Mouse (Mus musculus) 416B (cell line): ENCODE measurements around the gene Uck1.
A peak's percentile ranks its signal among the peaks of the same experiment; 100 is the strongest.

Experiments used
- DNase-seq: peaks from one replicate; pipeline ENCODE4 v3.0.0; 2011; ENCODE audit warnings: low read depth

The Uck1 gene

DNA sequence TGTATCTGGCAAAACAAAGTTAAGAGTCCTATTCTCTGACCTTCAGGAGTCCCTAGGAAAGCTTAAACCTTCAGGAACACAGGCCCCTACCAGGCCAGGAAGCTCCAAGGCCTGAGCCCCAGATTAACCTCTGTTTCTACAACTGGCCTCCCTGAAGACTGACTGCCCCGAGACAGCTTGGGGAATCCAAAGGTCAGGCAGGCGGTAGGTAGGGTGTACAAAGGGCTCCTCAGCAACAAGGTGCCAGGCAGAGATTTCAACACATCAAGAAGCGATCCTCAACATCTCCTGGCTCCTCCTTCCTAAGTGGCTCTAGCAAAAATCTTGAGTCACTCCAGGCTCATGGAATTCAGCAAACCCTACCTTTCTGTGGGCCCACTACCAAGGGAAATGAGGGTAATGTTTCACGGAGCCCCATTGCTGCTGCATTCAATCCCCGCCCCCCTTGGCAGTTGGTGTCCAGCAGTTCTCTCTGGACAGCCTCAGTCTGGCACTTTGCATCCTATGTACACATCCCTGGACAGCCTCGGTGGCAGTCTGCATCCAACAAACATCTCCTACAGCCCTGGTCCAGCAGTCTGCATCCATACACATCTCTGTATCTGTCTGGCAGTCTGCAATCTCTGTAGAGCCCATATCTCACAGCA is 949 bp downstream of the Uck1 start:
- no peak for DNase-seq

DNA sequence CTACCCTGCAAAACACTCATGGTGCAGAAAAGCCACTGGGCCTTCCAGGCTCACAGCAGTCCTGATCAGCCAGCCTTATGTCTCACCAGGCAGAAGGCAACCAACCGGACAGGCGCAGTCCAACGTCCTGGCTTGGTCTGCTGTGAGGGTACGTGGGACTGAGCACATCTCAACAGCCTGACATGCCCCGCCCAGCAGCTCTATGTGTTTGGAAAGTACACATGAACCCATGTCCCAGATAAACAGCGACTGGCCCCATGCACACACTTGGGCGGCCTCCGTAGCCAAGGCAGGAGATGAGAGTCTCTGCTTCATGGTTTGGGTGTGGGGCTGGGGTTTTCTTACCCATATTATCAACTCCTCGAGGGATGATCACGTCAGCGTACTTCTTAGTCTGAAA is 3.7 kb downstream of the Uck1 start:
- no peak for DNase-seq

- no peak for DNase-seq
Measured at GRCm38 (mm10) chr2:32254563-32254962, 5.4 kb downstream of the Uck1 start.

DNA sequence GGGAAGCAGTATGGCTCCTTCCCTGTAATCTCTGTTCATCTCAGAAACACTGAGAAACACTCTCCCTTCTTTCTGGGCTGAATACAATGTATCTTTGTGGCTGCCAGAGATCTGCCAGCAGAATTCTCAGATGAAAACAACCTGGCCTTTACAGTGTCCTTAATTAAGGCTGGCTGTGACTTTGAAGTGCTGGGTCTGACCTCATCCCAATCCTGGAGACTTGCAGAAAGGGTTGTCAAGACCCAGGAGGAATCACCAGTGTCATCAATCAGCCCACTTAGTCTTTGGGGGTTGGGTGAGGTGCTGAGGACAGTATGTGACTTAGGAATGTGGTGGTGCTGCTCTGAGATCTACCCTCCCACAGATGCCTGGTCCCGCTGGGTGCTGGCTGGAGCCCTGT is 6.6 kb downstream of the Uck1 start:
- DNase-seq, result no peak

GRCm38 (mm10) chr2:32252658-32253057 is 7.3 kb downstream of the Uck1 start:
- no peak for DNase-seq

GRCm38 (mm10) chr2:32251791-32252527 is 8.0 kb downstream of the Uck1 start:
- no peak for DNase-seq

- DNase-seq, result no peak
Measured at GRCm38 (mm10) chr2:32248377-32249361, 11.3 kb downstream of the Uck1 start.

GRCm38 (mm10) chr2:32246741-32247140 is 13.2 kb downstream of the Uck1 start:
- peak; percentile 39 for DNase-seq

DNA sequence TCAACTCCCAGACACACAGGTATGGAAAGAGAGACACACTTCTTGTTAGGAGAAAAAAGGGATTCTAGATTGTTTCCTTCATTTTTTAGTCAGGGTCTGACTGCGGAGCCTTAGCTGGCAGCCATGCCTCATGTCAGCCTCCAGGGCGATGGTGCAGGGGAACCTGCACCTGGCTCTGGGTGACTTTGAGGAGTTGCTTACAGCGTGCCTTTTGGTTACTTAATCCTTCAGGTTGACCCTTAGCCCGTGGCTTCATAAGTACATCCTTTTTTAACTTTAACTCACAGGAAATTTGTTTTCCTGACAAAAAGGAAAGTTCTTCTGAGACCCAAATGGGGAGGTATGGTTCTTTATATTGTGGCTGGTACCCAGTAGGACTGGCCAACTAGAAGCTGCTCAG is 17.0 kb downstream of the Uck1 start:
- no peak for DNase-seq

GRCm38 (mm10) chr2:32240591-32240990 is 19.4 kb downstream of the Uck1 start:
- DNase-seq, result no peak

DNA sequence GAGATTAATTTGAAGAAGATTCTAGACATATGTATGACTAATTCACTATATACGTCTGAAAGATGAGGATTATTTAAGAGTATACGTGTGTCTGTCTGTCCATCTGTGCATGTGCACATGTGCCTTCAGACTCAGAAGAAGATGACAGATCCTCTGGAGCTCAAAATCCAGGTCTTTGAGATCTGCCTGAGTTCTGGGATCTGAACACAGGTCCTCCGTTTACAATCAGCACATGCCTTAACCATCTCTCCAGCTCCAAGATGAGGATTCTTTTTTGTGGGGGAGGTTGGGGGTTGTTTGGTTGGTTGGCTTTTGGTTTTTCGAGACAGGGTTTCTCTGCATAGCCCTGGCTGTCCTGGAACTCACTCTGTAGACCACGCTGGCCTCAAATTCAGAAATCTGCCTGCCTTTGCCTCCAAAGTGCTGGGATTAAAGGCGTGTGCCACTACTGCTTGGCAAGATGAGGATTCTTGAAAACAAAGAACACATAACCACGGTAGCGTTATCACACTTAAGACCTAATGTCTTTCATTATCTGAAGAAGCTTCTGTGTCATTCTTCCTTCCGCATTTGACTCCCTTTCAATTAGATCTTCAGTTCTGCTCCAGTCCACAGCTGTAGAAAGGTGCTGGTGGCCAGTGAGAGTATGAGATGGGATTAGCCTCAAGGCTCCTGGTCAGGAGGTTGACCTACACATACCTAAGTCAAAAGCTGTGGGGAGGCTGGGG is 21.1 kb downstream of the Uck1 start:
- DNase-seq, result no peak

DNA sequence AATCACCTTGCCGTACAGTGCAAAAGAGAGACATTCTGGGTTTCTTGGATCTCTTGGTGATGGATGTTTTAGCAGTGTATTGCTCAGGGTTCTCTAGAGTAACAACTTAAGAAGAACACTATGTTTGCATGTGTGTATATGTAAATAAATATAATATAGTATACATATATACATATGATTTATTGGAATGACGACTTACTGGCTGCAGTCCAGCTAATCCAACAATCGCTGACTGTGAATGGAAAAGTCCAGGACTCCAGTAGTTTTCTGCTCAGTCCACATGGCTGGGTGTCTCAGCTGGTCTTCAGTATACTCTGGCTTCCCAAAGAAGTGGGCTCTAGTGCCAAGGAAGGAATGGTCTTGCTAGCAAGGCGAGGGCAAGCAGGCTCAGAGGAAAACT is 22.4 kb downstream of the Uck1 start:
- no peak for DNase-seq

DNA sequence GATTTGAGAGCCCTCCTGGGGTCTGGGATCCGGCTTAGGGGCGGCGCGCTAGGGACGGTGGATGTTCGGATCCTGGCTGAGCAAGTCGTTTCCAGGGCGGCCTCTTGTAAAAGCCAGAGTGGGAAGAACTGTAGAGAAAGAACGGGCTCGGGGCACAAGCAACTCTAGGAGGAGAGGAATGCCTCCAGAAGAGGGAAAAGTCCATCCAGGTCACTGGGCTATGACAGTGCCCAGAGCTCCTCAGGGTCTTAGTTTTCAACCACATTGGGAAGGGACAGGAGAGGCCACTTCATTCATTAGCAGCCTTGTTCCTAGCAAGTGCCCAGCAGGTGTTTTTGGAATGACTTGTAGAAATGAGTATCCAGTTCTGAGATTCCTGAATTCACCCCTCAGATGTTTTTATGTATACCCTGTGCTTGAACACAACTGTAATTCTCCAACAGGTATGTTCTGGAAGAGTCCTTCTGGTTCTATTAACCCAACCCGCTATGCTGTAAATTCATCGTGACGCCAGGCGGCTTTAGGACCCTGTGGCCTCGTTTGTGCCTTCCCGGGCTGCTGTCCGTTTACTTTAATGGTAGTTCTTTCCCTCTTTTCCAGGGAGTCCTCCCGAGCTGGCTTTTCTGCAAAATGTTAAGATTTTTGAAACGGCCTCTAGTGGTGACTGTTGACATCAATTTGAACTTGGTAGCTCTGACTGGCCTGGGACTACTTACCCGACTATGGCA is 23.0 kb downstream of the Uck1 start:
- peak; percentile 86 for DNase-seq

GRCm38 (mm10) chr2:32235886-32236759 is 23.8 kb downstream of the Uck1 start, which contains the start of gene Pomt1:
Gene Pomt1, plus strand, starts transcription at chr2:32236590.
- DNase-seq, result peak; percentile 94

DNA sequence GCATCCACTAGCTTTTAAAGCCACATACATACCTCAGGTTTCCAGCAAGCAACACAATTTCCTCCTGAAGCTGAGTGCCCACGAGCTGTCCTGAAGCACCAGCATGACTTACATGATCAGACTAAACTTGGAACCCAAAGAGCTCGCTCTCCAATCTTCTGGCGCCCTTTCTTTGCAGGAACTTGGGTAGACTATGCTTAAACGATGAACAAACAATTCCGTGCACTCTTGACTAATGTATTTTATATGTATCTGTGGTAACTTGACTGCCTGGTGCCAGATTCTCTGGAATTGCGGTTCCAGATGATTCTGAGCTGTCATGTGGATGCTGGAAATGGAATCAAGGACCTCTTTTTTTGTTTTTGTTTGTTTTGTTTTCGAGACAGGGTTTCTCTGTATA is 24.5 kb downstream of the Uck1 start:
- peak; percentile 26 for DNase-seq

DNA sequence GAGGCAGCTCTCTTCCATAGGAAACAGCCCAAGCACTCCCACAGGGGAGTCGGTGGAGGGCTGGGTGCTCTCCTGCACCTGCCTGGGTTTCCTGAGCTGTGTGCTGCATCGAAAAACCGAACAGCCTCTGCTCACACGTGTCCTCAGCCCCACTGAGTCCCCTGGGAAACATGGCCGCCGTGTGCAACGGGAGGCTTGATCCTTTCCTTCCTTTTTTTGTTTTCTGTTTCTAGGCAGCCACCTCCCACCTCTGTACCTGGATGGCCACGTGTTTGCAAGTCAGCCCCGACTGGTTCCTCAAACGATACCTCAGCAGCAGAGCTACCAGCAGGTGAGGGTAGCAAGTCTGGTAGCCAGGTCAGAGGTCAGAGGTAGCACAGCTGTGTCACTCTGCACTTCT is 37.9 kb downstream of the Uck1 start:
- DNase-seq, result no peak

DNA sequence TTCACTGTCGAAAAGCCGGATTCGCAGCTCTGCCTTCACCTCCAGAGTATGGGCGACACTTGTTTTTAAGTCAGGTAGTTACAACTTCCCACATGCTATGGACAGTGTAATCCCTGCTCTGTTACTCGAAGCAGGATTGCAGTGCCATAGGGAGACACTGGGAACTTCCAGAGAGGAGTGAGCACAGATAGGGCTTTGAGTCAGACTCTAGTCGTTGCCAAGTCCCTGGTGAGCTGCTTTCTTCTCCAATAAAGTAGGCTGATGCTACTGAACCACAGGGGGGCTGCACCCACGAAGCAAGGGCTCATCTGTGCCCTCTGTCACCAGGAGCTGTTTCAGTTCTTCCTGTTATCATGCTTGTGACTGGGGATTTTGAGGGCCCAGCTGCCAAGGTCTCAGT is 38.4 kb downstream of the Uck1 start:
- no peak for DNase-seq

- DNase-seq, result no peak
Measured at GRCm38 (mm10) chr2:32220969-32221368, 39.0 kb downstream of the Uck1 start.

- DNase-seq, result no peak
Measured at GRCm38 (mm10) chr2:32220021-32220420, 39.9 kb downstream of the Uck1 start.

GRCm38 (mm10) chr2:32219501-32219900 is 40.5 kb downstream of the Uck1 start:
- no peak for DNase-seq
